Mouse (Mus musculus): ENCODE data around the gene Dlx3. TPM values are rescaled to one million over a fixed set of nuclear protein-coding genes. Genes with fewer than 3 reads are reported as not detected.

Dlx3 gene
- polyA plus RNA-seq, 1 experiment = 2.0 TPM

DNA sequence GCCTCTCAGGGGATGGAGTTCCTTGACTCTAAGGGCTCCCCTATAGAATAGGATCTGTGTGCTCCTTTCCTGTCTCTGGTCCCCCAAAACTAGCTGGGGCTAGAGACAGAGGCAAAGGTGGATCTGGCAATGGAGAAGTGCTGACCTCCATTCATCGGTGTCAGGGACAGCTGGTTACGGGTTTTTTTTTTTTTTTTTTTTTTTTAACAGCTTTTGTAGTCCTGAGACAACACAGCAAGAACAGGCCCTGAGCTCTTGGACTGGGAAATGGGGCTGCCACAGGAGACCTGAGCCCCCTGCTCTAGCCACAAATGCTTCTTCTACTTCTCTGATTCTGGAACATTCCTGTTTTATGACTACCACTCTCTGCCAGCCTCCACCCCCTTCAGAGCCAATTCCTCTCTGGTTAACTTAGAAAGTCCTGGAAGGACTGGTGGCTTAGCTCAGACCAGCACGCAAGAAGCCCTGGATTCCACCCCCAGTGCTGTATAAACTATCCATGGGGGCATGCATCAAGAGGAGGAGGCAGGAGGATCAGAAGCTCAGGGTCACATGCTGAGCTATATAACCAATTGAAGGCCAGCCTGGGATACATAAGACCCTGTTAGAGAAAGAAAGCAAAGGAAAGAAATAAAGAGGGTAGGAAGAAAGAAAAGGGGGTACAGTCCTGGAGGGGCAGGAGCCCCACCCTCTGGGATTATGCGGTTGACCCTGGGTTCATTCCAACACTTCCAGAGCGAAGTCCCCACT, 21.4 kb upstream of the Dlx3 start:
- TF ChIP-seq POLR2A (IDR thresholded peaks at IDR 0.05; ENCODE audit: borderline replicate concordance, extremely low read depth, low read depth, low read length) (no peak), CTCF (IDR thresholded peaks at IDR 0.05; ENCODE audit: insufficient read depth, low read length) (no peak)
- 78% methylated on average over 5 of the region's 5 CpGs for WGBS
- DNase-seq = no peak
- Histone ChIP-seq H3K4me3 (replicated peaks; ENCODE audit: extremely low read depth, low read depth, low read length) (no peak overlapping the region), H3K4me1 (ENCODE audit: control insufficient read depth, insufficient read depth, low read length) (peaks cover 3% of the 10 kb centered on the region; the same call in 1 of the 2 replicates)

DNA sequence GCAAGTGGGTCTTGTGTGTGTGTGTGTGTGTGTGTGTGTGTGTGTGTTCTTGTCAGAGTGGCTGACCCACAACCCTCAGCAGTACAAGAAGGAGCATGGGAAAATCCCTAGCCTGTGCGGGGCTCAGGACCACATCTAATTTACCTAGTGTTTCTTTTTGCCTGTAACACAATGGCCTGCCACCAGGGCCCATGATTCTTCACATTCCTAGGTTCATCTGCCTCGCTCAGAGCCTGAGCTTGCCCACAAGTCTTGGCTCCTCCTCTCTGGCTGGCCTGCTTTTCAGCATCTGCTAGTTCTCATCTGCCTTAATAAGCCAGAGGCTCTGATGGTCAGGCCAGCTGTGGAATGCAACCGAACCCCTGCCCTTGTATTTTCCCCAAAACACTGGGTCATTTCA, 19.5 kb upstream of the Dlx3 start:
- DNase-seq = no peak
- Histone ChIP-seq H3K4me3 (replicated peaks; ENCODE audit: extremely low read depth, low read depth, low read length) (no peak overlapping the region), H3K4me1 (ENCODE audit: control insufficient read depth, insufficient read depth, low read length) (peaks cover 3% of the 10 kb centered on the region)
- WGBS = 67% methylated on average over 3 of the region's 3 CpGs
- no peak for TF ChIP-seq POLR2A (IDR thresholded peaks at IDR 0.05; ENCODE audit: borderline replicate concordance, extremely low read depth, low read depth, low read length)
- TF ChIP-seq CTCF (IDR thresholded peaks at IDR 0.05; ENCODE audit: insufficient read depth, low read length) = no peak

DNA sequence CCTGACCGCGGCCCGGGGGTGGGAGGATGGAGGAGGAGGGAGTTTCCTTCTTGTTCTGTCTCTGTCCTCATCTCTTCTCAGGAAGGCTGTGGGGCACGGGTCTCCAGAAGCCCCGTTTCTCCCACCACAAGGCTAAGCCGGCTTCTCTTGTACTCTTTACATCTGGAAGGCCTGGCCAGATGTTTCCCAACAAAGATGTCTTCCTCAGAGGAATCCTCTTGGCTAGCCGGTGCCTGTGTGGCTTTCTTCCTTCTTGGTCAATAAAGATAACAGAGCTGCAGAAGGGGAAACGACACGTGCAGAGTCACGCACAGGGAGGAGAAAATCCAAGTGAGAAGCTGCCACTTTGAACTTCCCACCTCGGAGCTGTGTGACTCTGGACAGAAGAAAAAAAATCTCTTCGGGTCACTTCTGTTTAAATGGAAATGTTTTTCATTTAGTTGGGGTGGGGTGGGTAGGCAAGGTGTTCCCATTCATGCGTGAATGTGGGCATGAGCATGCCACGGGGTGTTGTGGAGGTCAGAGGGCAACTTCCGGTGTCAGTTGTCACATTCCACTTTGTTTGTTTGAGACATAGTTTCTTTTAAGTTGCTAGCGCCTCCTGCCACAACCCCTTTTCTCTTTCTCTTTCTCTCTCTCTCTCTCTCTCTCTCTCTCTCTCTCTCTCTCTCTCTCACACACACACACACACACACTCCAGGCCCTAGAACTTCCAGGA, 18.7 kb upstream of the Dlx3 start:
- no peak for TF ChIP-seq CTCF (IDR thresholded peaks at IDR 0.05; ENCODE audit: insufficient read depth, low read length)
- no peak for TF ChIP-seq POLR2A (IDR thresholded peaks at IDR 0.05; ENCODE audit: borderline replicate concordance, extremely low read depth, low read depth, low read length)
- WGBS = 27% methylated on average over 16 of the region's 16 CpGs
- Histone ChIP-seq H3K4me1 (ENCODE audit: control insufficient read depth, insufficient read depth, low read length) (peaks cover 5% of the 10 kb centered on the region), H3K4me3 (replicated peaks; ENCODE audit: extremely low read depth, low read depth, low read length) (no peak overlapping the region)
- no peak for DNase-seq

GRCm38 (mm10) chr11:95102161-95102904, 17.6 kb upstream of the Dlx3 start:
- Histone ChIP-seq H3K4me1 (ENCODE audit: control insufficient read depth, insufficient read depth, low read length) (peaks cover 2% of the 10 kb centered on the region), H3K4me3 (replicated peaks; ENCODE audit: extremely low read depth, low read depth, low read length) (no peak overlapping the region)
- DNase-seq = no peak
- 60% methylated on average over 19 of the region's 19 CpGs for WGBS
- TF ChIP-seq POLR2A (IDR thresholded peaks at IDR 0.05; ENCODE audit: borderline replicate concordance, extremely low read depth, low read depth, low read length) (no peak), CTCF (IDR thresholded peaks at IDR 0.05; ENCODE audit: insufficient read depth, low read length) (no peak)

DNA sequence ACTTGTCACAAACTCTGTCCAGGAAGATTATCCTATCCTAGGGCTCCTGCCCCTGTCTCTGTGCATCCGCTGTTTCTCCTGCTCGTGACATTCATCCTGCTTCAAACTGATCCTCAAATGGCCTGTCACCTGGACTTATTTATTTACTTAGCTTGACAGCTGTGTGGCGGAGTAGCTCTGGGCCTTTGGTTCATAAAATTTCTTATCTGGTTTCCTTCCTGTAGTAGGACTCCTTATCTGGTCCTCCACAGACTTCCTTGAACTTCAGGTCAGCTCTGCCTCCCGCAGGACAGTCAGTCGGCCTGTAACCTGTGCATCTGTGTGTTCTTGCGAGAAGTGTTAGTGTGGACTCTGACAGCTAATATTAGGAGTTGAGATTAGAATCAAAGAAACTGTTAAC, 15.7 kb upstream of the Dlx3 start:
- peak; percentile 21; the same call in 1 of the 2 replicates for TF ChIP-seq CTCF (IDR thresholded peaks at IDR 0.05; ENCODE audit: insufficient read depth, low read length)
- no peak for TF ChIP-seq POLR2A (IDR thresholded peaks at IDR 0.05; ENCODE audit: borderline replicate concordance, extremely low read depth, low read depth, low read length)
- Histone ChIP-seq H3K4me3 (replicated peaks; ENCODE audit: extremely low read depth, low read depth, low read length) (no peak overlapping the region), H3K4me1 (ENCODE audit: control insufficient read depth, insufficient read depth, low read length) (peaks cover 2% of the 10 kb centered on the region; the same call in 1 of the 2 replicates)
- no peak for DNase-seq
- WGBS = 37% methylated on average over 6 of the region's 6 CpGs

GRCm38 (mm10) chr11:95105274-95105874, 14.5 kb upstream of the Dlx3 start:
- peak overlapping the region; percentile 2 for H3K4me3 ChIP-seq (replicated peaks; ENCODE audit: extremely low read depth, low read depth, low read length)
- DNase-seq = peak; percentile 51
- H3K4me1 ChIP-seq (ENCODE audit: control insufficient read depth, insufficient read depth, low read length) = peaks cover 2% of the 10 kb centered on the region; the same call in 1 of the 2 replicates
- 1% methylated on average over 25 of the region's 25 CpGs for WGBS
- TF ChIP-seq CTCF (IDR thresholded peaks at IDR 0.05; ENCODE audit: insufficient read depth, low read length) (no peak), POLR2A (IDR thresholded peaks at IDR 0.05; ENCODE audit: borderline replicate concordance, extremely low read depth, low read depth, low read length) (no peak)

DNA sequence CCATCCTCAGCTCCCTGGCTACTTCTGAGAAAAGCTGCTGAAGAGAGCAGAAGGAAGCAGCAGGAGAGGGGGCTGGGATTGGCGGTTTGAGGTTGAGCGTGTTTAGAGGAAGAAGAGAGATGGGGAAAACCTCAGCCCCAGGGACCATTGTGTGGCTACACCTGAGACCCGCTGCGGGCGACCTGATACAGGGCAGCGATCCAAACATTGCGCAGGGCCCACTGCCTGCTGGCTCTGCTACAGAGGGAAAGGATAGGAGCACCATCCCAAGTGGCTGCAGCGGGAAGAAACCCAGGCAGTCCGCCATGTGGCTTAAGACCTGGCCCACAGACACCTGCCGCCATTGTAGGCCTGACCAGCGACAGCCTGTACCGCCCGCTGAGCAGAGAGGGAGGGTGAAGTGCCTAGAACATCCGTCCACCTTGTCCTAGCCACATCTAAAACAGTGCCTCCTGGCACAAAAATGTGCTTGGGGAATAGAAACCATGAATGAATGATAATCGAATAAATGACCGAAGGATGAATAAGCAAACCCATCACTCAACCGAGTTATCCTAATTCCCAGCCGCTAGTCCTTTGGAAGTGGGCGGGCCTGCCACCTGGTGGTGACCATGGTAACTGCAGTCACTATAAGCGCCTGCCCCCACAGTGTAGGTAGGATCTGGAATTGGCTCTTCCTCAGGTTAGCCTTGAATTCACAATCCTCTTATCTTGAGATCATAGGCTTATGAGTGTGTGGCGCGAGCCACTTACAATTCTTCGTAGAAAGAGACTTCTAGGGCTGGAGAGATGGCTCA, 13.3 kb upstream of the Dlx3 start:
- TF ChIP-seq CTCF (IDR thresholded peaks at IDR 0.05; ENCODE audit: insufficient read depth, low read length) = peak; percentile 95
- TF ChIP-seq POLR2A (IDR thresholded peaks at IDR 0.05; ENCODE audit: borderline replicate concordance, extremely low read depth, low read depth, low read length) = no peak
- peaks cover 2% of the 10 kb centered on the region; the same call in 1 of the 2 replicates for H3K4me1 ChIP-seq (ENCODE audit: control insufficient read depth, insufficient read depth, low read length)
- 35% methylated on average over 23 of the region's 23 CpGs for WGBS
- H3K4me3 ChIP-seq (replicated peaks; ENCODE audit: extremely low read depth, low read depth, low read length) = no peak overlapping the region
- DNase-seq = peak; percentile 84

DNA sequence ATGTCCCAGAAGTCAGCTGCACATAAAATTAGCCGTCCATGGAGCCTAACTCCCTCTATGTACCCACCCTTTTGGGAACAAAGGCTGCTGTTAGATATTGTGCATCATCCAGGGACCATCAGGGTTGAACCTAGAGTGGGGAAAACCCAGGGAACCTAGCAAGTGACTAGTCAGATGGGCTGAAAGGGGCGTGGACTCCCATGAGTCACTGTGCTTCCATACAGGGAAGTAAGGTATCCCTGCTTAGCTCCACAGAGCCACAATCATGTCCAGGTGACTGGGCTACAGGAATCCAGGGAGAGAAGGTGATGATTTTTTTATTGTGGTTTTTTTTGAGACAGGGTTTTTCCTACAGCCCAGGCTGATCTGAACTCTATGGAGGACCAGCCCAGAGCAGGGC, 10.9 kb upstream of the Dlx3 start:
- Histone ChIP-seq H3K4me1 (ENCODE audit: control insufficient read depth, insufficient read depth, low read length) (peaks cover 2% of the 10 kb centered on the region; the same call in 1 of the 2 replicates), H3K4me3 (replicated peaks; ENCODE audit: extremely low read depth, low read depth, low read length) (no peak overlapping the region)
- WGBS = 87% methylated on average over 2 of the region's 2 CpGs
- DNase-seq = no peak
- TF ChIP-seq CTCF (IDR thresholded peaks at IDR 0.05; ENCODE audit: insufficient read depth, low read length) = no peak
- TF ChIP-seq POLR2A (IDR thresholded peaks at IDR 0.05; ENCODE audit: borderline replicate concordance, extremely low read depth, low read depth, low read length) = no peak
